Comparison of ENCODE assay signal across 8 mouse cellular contexts in genomic region chr9:124128379-124128778, GRCm38 (mm10). TPM values are rescaled to one million over a fixed set of nuclear protein-coding genes. Genes with fewer than 3 reads are reported as not detected.
A peak's percentile ranks its signal among the peaks of the same experiment; 100 is the strongest.
DNase-seq lines count a peak whose midpoint lies in the region; ATAC-seq and TF ChIP-seq lines count a peak whose summit lies in the region.

No protein-coding gene starts in this region.

- ATAC-seq in liver, embryonic 14.5 days (ENCODE audit: insufficient read depth), result peak; percentile 54; the same call in 1 of the 2 replicates

- H3K4me3 ChIP-seq in testis, adult 2 months (ENCODE audit: control insufficient read depth, low read depth, low read length), result no peak overlapping the region
- H3K4me3 ChIP-seq in embryonic facial prominence, embryonic 10.5 days, result no peak overlapping the region
- no peak overlapping the region for H3K4me3 ChIP-seq in liver, embryonic 14.5 days (ENCODE audit: insufficient read depth in 1 of 2, low read depth in 2 of 2, low read length in 2 of 2)

- no peaks in the 10 kb centered on the region for H3K9me3 ChIP-seq in embryonic facial prominence, embryonic 10.5 days
- H3K9me3 ChIP-seq in liver, embryonic 14.5 days (ENCODE audit: control insufficient read depth, low read length), result no peaks in the 10 kb centered on the region

- H3K4me1 ChIP-seq in testis, adult 2 months (ENCODE audit: control insufficient read depth, insufficient read depth, low read length), result peaks cover 2% of the 10 kb centered on the region; the same call in 1 of the 2 replicates
- no peaks in the 10 kb centered on the region for H3K4me1 ChIP-seq in embryonic facial prominence, embryonic 10.5 days
- peaks cover 4 to 13% of the 10 kb centered on the region in 2 experiments; a peak in 3 of 4 replicates for H3K4me1 ChIP-seq in liver, embryonic 14.5 days (replicated peaks; ENCODE audit: control insufficient read depth in 2 of 2, insufficient read depth in 2 of 2, low read length in 1 of 2)

- no peaks in the 10 kb centered on the region for H3K36me3 ChIP-seq in testis, adult 2 months (ENCODE audit: control insufficient read depth, insufficient read depth, low read length)
- no peaks in the 10 kb centered on the region for H3K36me3 ChIP-seq in embryonic facial prominence, embryonic 10.5 days (replicated peaks)
- no peaks in the 10 kb centered on the region for H3K36me3 ChIP-seq in liver, embryonic 14.5 days (replicated peaks; ENCODE audit: control insufficient read depth, insufficient read depth, low read depth)

- no peak for TF ChIP-seq POLR2A in testis, adult 2 months (IDR thresholded peaks at IDR 0.05; ENCODE audit: control insufficient read depth, low read depth, low read length)

- 4% methylated on average over 1 of the region's 1 CpGs for WGBS in embryonic facial prominence, embryonic 10.5 days
- 0% methylated on average over 1 of the region's 1 CpGs for WGBS in liver, embryonic 14.5 days (ENCODE audit: insufficient replicate concordance)

- H3K9ac ChIP-seq in liver, embryonic 14.5 days (replicated peaks), result no peak overlapping the region

- peak; percentile 48 for DNase-seq in adrenal gland, postnatal 10 days
- DNase-seq in adrenal gland, adult 8-10 months, result no peak
- no peak for DNase-seq in testis, postnatal 10 days (ENCODE audit: low spot score)
- peak; percentile 15 for DNase-seq in embryonic facial prominence, embryonic 10.5 days (ENCODE audit: low spot score)
- DNase-seq in kidney, postnatal 14 days, result peak; percentile 53
- no peak for DNase-seq in liver, embryonic 14.5 days (ENCODE audit: low read depth in 3 of 3, low spot score in 3 of 3)
- peak; percentile 67 for DNase-seq in retina, postnatal 1 day

- TF ChIP-seq CTCF in testis, adult 2 months (IDR thresholded peaks at IDR 0.05; ENCODE audit: control insufficient read depth, insufficient read depth, insufficient replicate concordance, low read depth, low read length), result peak; percentile 5; the same call in 1 of the 2 replicates
- peak; percentile 71 for TF ChIP-seq CTCF in liver, embryonic 14.5 days (IDR thresholded peaks at IDR 0.05; ENCODE audit: low read depth)

- H3K4me2 ChIP-seq in liver, embryonic 14.5 days (ENCODE audit: low read depth), result no peak overlapping the region

- no peak for TF ChIP-seq EP300 in liver, embryonic 14.5 days (IDR thresholded peaks at IDR 0.05; ENCODE audit: low read depth)

- no peaks in the 10 kb centered on the region for H3K27me3 ChIP-seq in testis, adult 2 months (ENCODE audit: control insufficient read depth, insufficient read depth, low read length)
- no peaks in the 10 kb centered on the region for H3K27me3 ChIP-seq in embryonic facial prominence, embryonic 10.5 days (replicated peaks; ENCODE audit: low read depth, poor library complexity, severe bottlenecking)
- no peaks in the 10 kb centered on the region for H3K27me3 ChIP-seq in liver, embryonic 14.5 days (ENCODE audit: control insufficient read depth, insufficient read depth, low read length)

- no peak overlapping the region for H3K27ac ChIP-seq in testis, adult 2 months (ENCODE audit: control insufficient read depth, insufficient read depth, low read depth, low read length)
- no peak overlapping the region for H3K27ac ChIP-seq in embryonic facial prominence, embryonic 10.5 days (replicated peaks)
- H3K27ac ChIP-seq in liver, embryonic 14.5 days, result no peak overlapping the region

RNA-seq across cellular contexts. Expression of gene Ccr5, which starts 7.0 kb away (rescaled TPM):
- total RNA-seq in adrenal gland, postnatal 10 days (2021), result 1 to 10 TPM; 1.5 to 2.9 TPM
- 10 to 100 TPM in 2 of 4 experiments, 1 to 10 TPM in 2; 4.5 to 11.4 (median 9.6) TPM for total RNA-seq in adrenal gland, adult 8-10 months (2022)
- 0.02 and 0.48 TPM in 2 replicates for polyA plus RNA-seq in testis, adult 2 months (2012; rRNA removed)
- polyA plus RNA-seq in embryonic facial prominence, embryonic 10.5 days (2016; fragmentation: Nextera tagmentation; extraction: Ambion mirVana), result 0.42 TPM in 1 of 2 replicates, not detected in the other
- 0.35 and 0.42 TPM in 2 replicates for polyA plus RNA-seq in liver, embryonic 14.5 days (2012; rRNA removed)
- 1.6 and 1.9 TPM in 2 replicates for polyA plus RNA-seq in liver, embryonic 14.5 days (2014; fragmentation: Nextera tagmentation; extraction: Ambion mirVana)

RNA-seq across cellular contexts. Expression of gene Ccr2, which starts 26.6 kb away (rescaled TPM):
- 1 to 10 TPM; 2.6 to 3.3 TPM for total RNA-seq in adrenal gland, postnatal 10 days (2021)
- total RNA-seq in adrenal gland, adult 8-10 months (2022), result 1 to 10 TPM; 1.6 to 4.8 (median 3.2) TPM
- polyA plus RNA-seq in testis, adult 2 months (2012; rRNA removed), result 0.30 and 0.43 TPM in 2 replicates
- 0.13 and 0.30 TPM in 2 replicates for polyA plus RNA-seq in embryonic facial prominence, embryonic 10.5 days (2016; fragmentation: Nextera tagmentation; extraction: Ambion mirVana)
- 2.0 and 3.4 TPM in 2 replicates for polyA plus RNA-seq in liver, embryonic 14.5 days (2012; rRNA removed)
- polyA plus RNA-seq in liver, embryonic 14.5 days (2014; fragmentation: Nextera tagmentation; extraction: Ambion mirVana), result 4.3 and 6.8 TPM in 2 replicates

Comparison
In these comparisons a context has a peak if more than half of its experiments do, and no peak if none do; other contexts are left out.
1. DNase-seq: peak in adrenal gland, postnatal 10 days (single experiment), embryonic facial prominence, embryonic 10.5 days (single experiment), kidney, postnatal 14 days (single experiment) and retina, postnatal 1 day (single experiment); none in adrenal gland, adult 8-10 months (single experiment), testis, postnatal 10 days (single experiment) and liver, embryonic 14.5 days (0 of 3).